Mouse (Mus musculus) mouse trophoblast stem cell (cell line): ENCODE data around the gene Sae1.
"Not testable (repeated sequence)": the region's sequence is repeated elsewhere in the genome, so short reads cannot be mapped to it uniquely, and the experiment has no call there.

Source experiments
- in situ Hi-C, 2 experiments: fragments of 300-500 bp; cut with MseI, MboI; formaldehyde crosslinking; loops; 2 replicates in 1 of 2; 3 replicates in 1 of 2; pipeline ENCODE4 v1.15.1; 2025

Gene Sae1

GRCm38 (mm10) chr7:16310521-16311452, 76.8 kb downstream of the Sae1 start:
- in situ Hi-C loops = no loop called here

- in situ Hi-C loops = no loop called here
Observed at GRCm38 (mm10) chr7:16310020-16310520, 77.5 kb downstream of the Sae1 start.

GRCm38 (mm10) chr7:16309318-16310019, 78.1 kb downstream of the Sae1 start:
- in situ Hi-C loops = no loop called here

- in situ Hi-C loops = no loop called here
Observed at GRCm38 (mm10) chr7:16308555-16309317, 78.9 kb downstream of the Sae1 start.

GRCm38 (mm10) chr7:16308093-16308492, 79.5 kb downstream of the Sae1 start, which contains the start of gene Bbc3:
Bbc3 (plus strand) TSS chr7:16308393.
- in situ Hi-C loops = not testable (repeated sequence)

GRCm38 (mm10) chr7:16307141-16307540, 80.5 kb downstream of the Sae1 start:
- in situ Hi-C loops = not testable (repeated sequence)

- in situ Hi-C loops = no loop called here
Observed at GRCm38 (mm10) chr7:16299419-16300035, 88.1 kb downstream of the Sae1 start.

GRCm38 (mm10) chr7:16298927-16299326, 88.7 kb downstream of the Sae1 start:
- in situ Hi-C loops = no loop called here

- in situ Hi-C loops = no loop called here
Observed at GRCm38 (mm10) chr7:16297616-16298015, 90.0 kb downstream of the Sae1 start.

GRCm38 (mm10) chr7:16296766-16297390, 90.7 kb downstream of the Sae1 start:
- in situ Hi-C loops = no loop called here

- in situ Hi-C loops = no loop called here
Observed at GRCm38 (mm10) chr7:16296146-16296545, 91.5 kb downstream of the Sae1 start.

GRCm38 (mm10) chr7:16295321-16295900, 92.2 kb downstream of the Sae1 start:
- in situ Hi-C loops = no loop called here

GRCm38 (mm10) chr7:16294837-16295236, 92.8 kb downstream of the Sae1 start:
- in situ Hi-C loops = no loop called here

- in situ Hi-C loops = no loop called here
Observed at GRCm38 (mm10) chr7:16294346-16294745, 93.3 kb downstream of the Sae1 start.

- in situ Hi-C loops = no loop called here
Observed at GRCm38 (mm10) chr7:16287791-16288190, 99.8 kb downstream of the Sae1 start.

- in situ Hi-C loops = no loop called here
Observed at GRCm38 (mm10) chr7:16287016-16287415, 100.6 kb downstream of the Sae1 start.

GRCm38 (mm10) chr7:16286026-16286961, 101.3 kb downstream of the Sae1 start, which contains the start of gene Ccdc9:
Ccdc9 (minus strand) TSS chr7:16286795.
- in situ Hi-C loops = no loop called here

GRCm38 (mm10) chr7:16285450-16286025, 102.1 kb downstream of the Sae1 start:
- in situ Hi-C loops = no loop called here

- in situ Hi-C loops = no loop called here
Observed at GRCm38 (mm10) chr7:16284904-16285303, 102.7 kb downstream of the Sae1 start.
